Mouse (Mus musculus): ENCODE results near the gene Gm26620. TPM values are rescaled to one million over a fixed set of nuclear protein-coding genes. Genes with fewer than 3 reads are reported as not detected.
A peak's percentile ranks its signal among the peaks of the same experiment; 100 is the strongest.

Gm26620 gene
- polyA plus RNA-seq, 1 experiment from 2014 or later = 1.3 TPM

DNA sequence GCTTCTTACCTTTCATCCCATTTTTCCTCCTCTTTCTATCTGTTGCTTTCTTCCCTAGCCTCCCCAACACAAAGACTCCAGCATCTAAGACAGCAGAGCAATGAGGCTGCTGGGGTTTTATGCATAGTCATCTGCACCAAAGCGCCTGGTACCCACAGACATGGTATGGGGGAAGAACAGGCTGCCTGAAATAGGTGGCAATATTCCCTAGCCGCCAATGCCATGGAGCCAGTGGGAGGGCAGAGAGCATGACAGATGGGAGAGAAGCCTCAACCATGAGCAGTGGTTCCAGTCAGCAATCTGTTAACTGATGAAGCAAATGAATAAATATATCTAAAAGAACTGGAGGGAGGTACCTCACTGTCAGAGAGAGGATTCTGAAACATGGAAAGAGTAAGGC, 27.5 kb upstream of the Gm26620 start:
- Histone ChIP-seq H3K27me3 (replicated peaks; ENCODE audit: control insufficient read depth, insufficient read depth, low read length) (no peaks in the 10 kb centered on the region), H3K4me3 (ENCODE audit: low read length) (no peak overlapping the region), H3K9ac (ENCODE audit: low read depth, low read length) (no peak overlapping the region), H3K9me3 (ENCODE audit: control insufficient read depth, low read length) (no peaks in the 10 kb centered on the region), H3K36me3 (ENCODE audit: control insufficient read depth, insufficient read depth, low read length) (peaks cover 5% of the 10 kb centered on the region), H3K4me1 (ENCODE audit: control insufficient read depth, insufficient read depth, low read depth, low read length) (no peaks in the 10 kb centered on the region), H3K4me2 (ENCODE audit: low read length) (no peak overlapping the region), H3K27ac (ENCODE audit: low read depth, low read length) (no peak overlapping the region)
- ATAC-seq = no peak
- 80% methylated on average over 2 of the region's 2 CpGs for WGBS

DNA sequence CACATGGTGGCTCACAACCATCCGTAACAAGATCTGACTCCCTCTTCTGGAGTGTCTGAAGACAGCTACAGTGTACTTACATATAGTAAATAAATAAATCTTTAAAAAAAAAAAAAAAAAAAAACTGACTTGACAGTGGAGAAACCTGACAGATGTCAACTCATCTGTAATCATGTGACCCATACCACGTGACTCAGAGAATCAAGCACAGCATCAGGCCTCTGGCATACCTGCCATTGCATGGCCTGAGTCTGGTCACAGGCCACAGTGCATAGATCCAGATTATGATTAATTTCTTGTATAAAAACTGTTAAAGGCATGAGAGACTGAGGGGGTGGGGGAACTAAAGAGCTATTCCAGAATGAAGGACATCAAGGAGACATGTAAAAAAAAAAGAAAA, 26.0 kb upstream of the Gm26620 start:
- ATAC-seq = no peak
- Histone ChIP-seq H3K4me2 (ENCODE audit: low read length) (no peak overlapping the region), H3K4me1 (ENCODE audit: control insufficient read depth, insufficient read depth, low read depth, low read length) (no peaks in the 10 kb centered on the region), H3K9ac (ENCODE audit: low read depth, low read length) (no peak overlapping the region), H3K9me3 (ENCODE audit: control insufficient read depth, low read length) (no peaks in the 10 kb centered on the region), H3K27ac (ENCODE audit: low read depth, low read length) (no peak overlapping the region), H3K36me3 (ENCODE audit: control insufficient read depth, insufficient read depth, low read length) (no peaks in the 10 kb centered on the region), H3K4me3 (ENCODE audit: low read length) (no peak overlapping the region), H3K27me3 (replicated peaks; ENCODE audit: control insufficient read depth, insufficient read depth, low read length) (no peaks in the 10 kb centered on the region)
- WGBS = 70% methylated on average over 2 of the region's 2 CpGs

DNA sequence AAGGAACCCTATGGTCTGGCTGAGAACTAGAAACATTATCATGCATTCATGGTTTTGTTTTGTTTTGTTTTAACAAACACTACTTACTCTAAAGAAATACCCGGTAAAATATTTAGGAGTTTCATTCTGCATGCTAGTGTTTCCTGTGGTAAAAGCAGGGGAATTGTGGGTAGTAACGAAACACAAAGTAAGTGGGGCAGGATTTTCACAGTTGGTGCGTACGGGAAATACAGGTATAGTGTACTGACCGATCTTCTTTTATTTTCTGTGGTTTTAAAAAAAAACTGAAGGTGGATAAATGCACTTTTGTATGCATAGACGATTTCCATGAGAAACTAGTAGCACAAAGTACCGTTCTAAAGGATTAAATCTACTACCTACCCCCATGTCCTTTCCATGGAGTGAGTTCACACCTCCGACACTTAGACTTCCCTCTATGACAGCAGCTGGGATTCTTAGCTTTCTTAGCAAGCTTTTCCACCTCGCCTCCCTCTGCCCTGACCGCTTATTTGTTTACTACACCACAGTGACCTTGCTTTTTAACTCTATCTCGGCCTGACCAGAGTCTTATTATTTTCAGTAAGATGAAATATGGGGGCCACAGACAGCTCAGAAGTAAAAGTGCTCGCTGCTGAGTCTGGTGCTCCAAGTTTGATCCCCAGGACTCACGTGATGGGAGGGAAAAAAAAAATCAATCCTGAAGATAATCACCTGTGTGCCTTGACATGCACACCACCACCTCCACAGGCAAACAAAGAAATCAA, 23.0 kb upstream of the Gm26620 start:
- H3K4me1 ChIP-seq (ENCODE audit: control insufficient read depth, insufficient read depth, low read depth, low read length) = peaks cover 3% of the 10 kb centered on the region; the same call in 1 of the 2 replicates
- H3K9me3 ChIP-seq (ENCODE audit: control insufficient read depth, low read length) = no peaks in the 10 kb centered on the region
- no peak overlapping the region for H3K9ac ChIP-seq (ENCODE audit: low read depth, low read length)
- WGBS = 86% methylated on average over 13 of the region's 13 CpGs
- H3K36me3 ChIP-seq (ENCODE audit: control insufficient read depth, insufficient read depth, low read length) = no peaks in the 10 kb centered on the region
- H3K27me3 ChIP-seq (replicated peaks; ENCODE audit: control insufficient read depth, insufficient read depth, low read length) = no peaks in the 10 kb centered on the region
- H3K4me2 ChIP-seq (ENCODE audit: low read length) = no peak overlapping the region
- no peak overlapping the region for H3K4me3 ChIP-seq (ENCODE audit: low read length)
- H3K27ac ChIP-seq (ENCODE audit: low read depth, low read length) = no peak overlapping the region
- no peak for ATAC-seq

DNA sequence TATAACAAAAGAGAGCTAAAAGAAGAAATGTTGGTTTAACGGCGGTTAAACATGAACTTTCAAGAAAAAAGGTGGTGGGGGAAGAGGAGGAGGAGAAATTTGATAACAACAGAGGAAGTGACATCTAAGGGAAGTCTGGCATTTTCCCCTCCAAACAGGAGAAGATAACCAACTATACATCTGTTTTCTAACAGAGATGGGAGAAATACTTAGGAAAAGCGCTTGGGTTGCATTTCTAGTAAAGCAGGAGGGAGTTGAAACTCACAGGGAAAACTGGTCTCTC, 22.5 kb upstream of the Gm26620 start:
- H3K36me3 ChIP-seq (ENCODE audit: control insufficient read depth, insufficient read depth, low read length) = no peaks in the 10 kb centered on the region
- no peak overlapping the region for H3K27ac ChIP-seq (ENCODE audit: low read depth, low read length)
- no peak overlapping the region for H3K4me2 ChIP-seq (ENCODE audit: low read length)
- ATAC-seq = no peak
- WGBS = 82% methylated on average over 3 of the region's 3 CpGs
- H3K9ac ChIP-seq (ENCODE audit: low read depth, low read length) = no peak overlapping the region
- H3K4me3 ChIP-seq (ENCODE audit: low read length) = no peak overlapping the region
- H3K4me1 ChIP-seq (ENCODE audit: control insufficient read depth, insufficient read depth, low read depth, low read length) = peaks cover 4% of the 10 kb centered on the region; the same call in 1 of the 2 replicates
- no peaks in the 10 kb centered on the region for H3K27me3 ChIP-seq (replicated peaks; ENCODE audit: control insufficient read depth, insufficient read depth, low read length)
- H3K9me3 ChIP-seq (ENCODE audit: control insufficient read depth, low read length) = no peaks in the 10 kb centered on the region

DNA sequence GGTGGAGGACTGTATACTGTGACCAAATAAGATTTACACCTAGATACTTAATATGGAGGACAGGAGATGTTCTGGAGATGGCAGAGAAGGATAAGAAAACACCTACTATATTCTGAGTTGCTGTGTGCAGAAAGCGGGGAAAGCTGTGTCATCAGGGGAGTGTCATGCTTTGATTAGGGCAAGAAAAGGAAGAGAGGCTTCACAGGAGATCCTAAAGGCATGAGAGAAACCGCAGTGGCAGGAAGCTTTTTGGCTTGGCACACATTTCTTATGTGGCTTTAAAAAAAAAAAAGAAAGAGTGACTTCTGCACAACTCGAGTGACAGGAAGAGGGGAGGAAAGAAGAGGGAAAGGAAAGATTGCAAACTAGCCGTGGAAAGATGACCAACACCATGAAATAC, 21.8 kb upstream of the Gm26620 start:
- no peak for ATAC-seq
- H3K27me3 ChIP-seq (replicated peaks; ENCODE audit: control insufficient read depth, insufficient read depth, low read length) = no peaks in the 10 kb centered on the region
- no peak overlapping the region for H3K27ac ChIP-seq (ENCODE audit: low read depth, low read length)
- H3K9me3 ChIP-seq (ENCODE audit: control insufficient read depth, low read length) = no peaks in the 10 kb centered on the region
- H3K4me2 ChIP-seq (ENCODE audit: low read length) = no peak overlapping the region
- peaks cover 4% of the 10 kb centered on the region; the same call in 1 of the 2 replicates for H3K4me1 ChIP-seq (ENCODE audit: control insufficient read depth, insufficient read depth, low read depth, low read length)
- no peak overlapping the region for H3K4me3 ChIP-seq (ENCODE audit: low read length)
- H3K9ac ChIP-seq (ENCODE audit: low read depth, low read length) = no peak overlapping the region
- no peaks in the 10 kb centered on the region for H3K36me3 ChIP-seq (ENCODE audit: control insufficient read depth, insufficient read depth, low read length)
- whole genome bisulfite sequencing = 77% methylated on average over 4 of the region's 4 CpGs

DNA sequence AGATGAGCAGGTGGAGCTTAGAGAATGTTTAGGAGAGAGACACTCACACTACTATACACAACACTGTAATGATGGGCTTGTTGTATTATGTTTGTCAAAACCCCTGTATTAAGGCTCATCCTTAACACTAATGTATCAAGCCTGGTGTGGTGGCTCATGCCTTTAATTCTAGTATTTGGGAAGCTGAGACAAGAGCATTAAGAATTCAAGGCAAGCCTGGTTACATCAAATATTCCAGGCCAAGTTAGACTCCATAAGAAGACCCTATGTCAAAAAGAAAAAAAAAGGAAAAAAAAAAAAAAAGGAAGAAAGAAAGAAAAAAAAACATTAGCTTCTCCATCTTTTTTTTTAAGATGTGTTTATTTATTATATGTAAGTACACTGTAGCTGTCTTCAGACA, 20.6 kb upstream of the Gm26620 start:
- no peak overlapping the region for H3K4me3 ChIP-seq (ENCODE audit: low read length)

DNA sequence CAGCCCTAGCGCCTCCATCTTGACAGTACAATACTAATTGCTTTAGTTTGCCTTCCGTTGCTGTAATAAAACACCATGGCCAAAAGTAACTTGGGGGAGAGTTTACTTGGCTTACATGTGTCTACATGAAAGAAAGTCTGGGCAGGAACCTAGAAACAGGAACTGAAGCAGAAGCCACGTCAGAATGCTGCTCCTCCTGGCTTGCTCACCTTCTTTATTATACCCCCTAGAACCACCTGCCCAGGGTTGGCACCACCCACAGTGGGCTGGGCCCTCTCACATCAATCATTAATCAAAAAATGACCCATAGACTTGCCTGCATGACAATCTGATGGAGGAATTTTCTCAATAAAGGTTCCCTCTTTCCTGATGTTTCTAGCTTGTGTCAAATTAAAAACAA, 20.1 kb upstream of the Gm26620 start:
- Histone ChIP-seq H3K9me3 (ENCODE audit: control insufficient read depth, low read length) (no peaks in the 10 kb centered on the region), H3K27me3 (replicated peaks; ENCODE audit: control insufficient read depth, insufficient read depth, low read length) (no peaks in the 10 kb centered on the region), H3K4me1 (ENCODE audit: control insufficient read depth, insufficient read depth, low read depth, low read length) (peaks cover 7% of the 10 kb centered on the region; the same call in 1 of the 2 replicates), H3K4me2 (ENCODE audit: low read length) (no peak overlapping the region), H3K4me3 (ENCODE audit: low read length) (no peak overlapping the region), H3K36me3 (ENCODE audit: control insufficient read depth, insufficient read depth, low read length) (no peaks in the 10 kb centered on the region), H3K27ac (ENCODE audit: low read depth, low read length) (no peak overlapping the region), H3K9ac (ENCODE audit: low read depth, low read length) (no peak overlapping the region)
- no peak for ATAC-seq
- WGBS = 85% methylated on average over 3 of the region's 3 CpGs

More for the DNA sequence above, 20.6 kb upstream of the Gm26620 start:
- no peak overlapping the region for H3K9ac ChIP-seq (ENCODE audit: low read depth, low read length)
- ATAC-seq = no peak
- no peak overlapping the region for H3K27ac ChIP-seq (ENCODE audit: low read depth, low read length)
- peaks cover 4% of the 10 kb centered on the region; the same call in 1 of the 2 replicates for H3K4me1 ChIP-seq (ENCODE audit: control insufficient read depth, insufficient read depth, low read depth, low read length)
- H3K9me3 ChIP-seq (ENCODE audit: control insufficient read depth, low read length) = no peaks in the 10 kb centered on the region
- no peaks in the 10 kb centered on the region for H3K27me3 ChIP-seq (replicated peaks; ENCODE audit: control insufficient read depth, insufficient read depth, low read length)
- no peaks in the 10 kb centered on the region for H3K36me3 ChIP-seq (ENCODE audit: control insufficient read depth, insufficient read depth, low read length)
- H3K4me2 ChIP-seq (ENCODE audit: low read length) = no peak overlapping the region

DNA sequence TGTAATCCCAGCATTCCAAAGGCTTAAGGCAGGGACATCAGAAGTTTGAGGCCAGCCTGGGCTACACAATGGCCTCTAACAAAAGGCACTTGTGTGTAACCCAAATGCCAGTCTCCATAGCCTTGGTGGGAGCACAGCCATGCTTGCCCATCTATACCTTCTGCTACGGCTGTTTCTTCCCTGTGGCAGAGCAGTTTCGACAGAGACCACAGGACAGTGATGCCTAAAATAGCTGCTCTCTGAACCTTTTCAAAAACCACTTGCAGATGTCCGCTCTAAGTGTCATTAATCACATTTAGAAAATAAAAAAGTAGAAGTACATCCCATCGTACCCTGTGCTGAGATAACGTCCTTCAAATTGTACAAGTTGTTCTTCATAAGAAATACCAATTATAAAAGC, 19.5 kb upstream of the Gm26620 start:
- no peaks in the 10 kb centered on the region for H3K9me3 ChIP-seq (ENCODE audit: control insufficient read depth, low read length)
- H3K27ac ChIP-seq (ENCODE audit: low read depth, low read length) = no peak overlapping the region
- no peak for ATAC-seq
- no peaks in the 10 kb centered on the region for H3K36me3 ChIP-seq (ENCODE audit: control insufficient read depth, insufficient read depth, low read length)
- H3K4me1 ChIP-seq (ENCODE audit: control insufficient read depth, insufficient read depth, low read depth, low read length) = peaks cover 7% of the 10 kb centered on the region; the same call in 1 of the 2 replicates
- H3K9ac ChIP-seq (ENCODE audit: low read depth, low read length) = no peak overlapping the region
- WGBS = 89% methylated on average over 5 of the region's 5 CpGs
- no peaks in the 10 kb centered on the region for H3K27me3 ChIP-seq (replicated peaks; ENCODE audit: control insufficient read depth, insufficient read depth, low read length)
- H3K4me3 ChIP-seq (ENCODE audit: low read length) = no peak overlapping the region
- H3K4me2 ChIP-seq (ENCODE audit: low read length) = no peak overlapping the region

DNA sequence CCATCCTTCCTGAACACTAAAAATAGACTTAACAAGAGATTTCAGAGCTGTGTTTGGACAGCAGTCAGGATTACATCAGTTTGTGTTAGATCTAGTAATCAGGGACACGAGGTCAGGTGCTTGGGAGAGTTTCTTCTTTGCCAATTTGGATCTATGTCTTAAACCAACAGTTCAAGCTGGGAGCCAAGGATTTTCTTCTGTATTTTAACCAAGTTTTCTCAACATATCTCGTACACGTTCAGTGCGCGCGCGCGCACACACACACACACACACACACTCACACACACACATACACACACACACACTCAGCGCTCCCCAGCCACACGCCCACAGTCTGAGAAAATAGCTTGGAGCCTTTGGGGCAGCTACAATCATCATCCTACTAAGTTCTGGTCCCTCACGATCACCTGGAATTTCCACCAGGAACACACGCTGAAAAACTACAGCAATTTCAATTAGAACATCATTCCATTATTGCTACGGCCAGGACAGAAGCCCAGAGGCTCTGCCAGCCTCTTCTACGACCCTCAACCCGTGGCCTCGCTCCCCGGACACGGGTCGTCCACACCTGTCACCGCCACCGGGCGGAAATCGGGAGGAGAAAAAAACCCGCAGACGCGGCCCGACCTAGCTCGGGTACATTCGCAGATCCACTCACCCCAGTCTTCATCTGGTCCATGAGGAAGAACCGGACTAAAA, 17.7 kb upstream of the Gm26620 start:
- H3K9ac ChIP-seq (ENCODE audit: low read depth, low read length) = peak overlapping the region; percentile 89
- H3K36me3 ChIP-seq (ENCODE audit: control insufficient read depth, insufficient read depth, low read length) = no peaks in the 10 kb centered on the region
- peaks cover 7% of the 10 kb centered on the region; the same call in 1 of the 2 replicates for H3K4me1 ChIP-seq (ENCODE audit: control insufficient read depth, insufficient read depth, low read depth, low read length)
- peak overlapping the region; percentile 75 for H3K4me2 ChIP-seq (ENCODE audit: low read length)
- WGBS = 2% methylated on average over 30 of the region's 30 CpGs
- H3K4me3 ChIP-seq (ENCODE audit: low read length) = peak overlapping the region; percentile 94
- H3K9me3 ChIP-seq (ENCODE audit: control insufficient read depth, low read length) = no peaks in the 10 kb centered on the region
- no peaks in the 10 kb centered on the region for H3K27me3 ChIP-seq (replicated peaks; ENCODE audit: control insufficient read depth, insufficient read depth, low read length)
- ATAC-seq = peak; percentile 63
- H3K27ac ChIP-seq (ENCODE audit: low read depth, low read length) = peak overlapping the region; percentile 84
